Mouse (Mus musculus) heart, postnatal 25 days (tissue): Measurements from ENCODE around the gene Enpp5. TPM values are rescaled to one million over a fixed set of nuclear protein-coding genes. Genes with fewer than 3 reads are reported as not detected.

Source experiments
- DNase-seq: peaks from one replicate; pipeline ENCODE4 v3.0.0; 2022; ENCODE audit warnings: low spot score
- intact Hi-C: fragments of 180-260 bp; cut with DNase I; formaldehyde crosslinking; loops from one replicate; pipeline ENCODE4 v1.15.1; 2025
- total RNA-seq, 2 experiments: library from RNA; stranded (reverse); gene quantifications; 2 replicates each; pipeline ENCODE4 v1.2.3; 2021

Gene Enpp5
- total RNA-seq, 2 experiments from 2014 or later: 10.1 to 10.6 TPM

GRCm38 (mm10) chr17:44088226-44088625, 9.6 kb downstream of the Enpp5 start:
- intact Hi-C loops: no loop called here
- DNase-seq: no peak

DNA sequence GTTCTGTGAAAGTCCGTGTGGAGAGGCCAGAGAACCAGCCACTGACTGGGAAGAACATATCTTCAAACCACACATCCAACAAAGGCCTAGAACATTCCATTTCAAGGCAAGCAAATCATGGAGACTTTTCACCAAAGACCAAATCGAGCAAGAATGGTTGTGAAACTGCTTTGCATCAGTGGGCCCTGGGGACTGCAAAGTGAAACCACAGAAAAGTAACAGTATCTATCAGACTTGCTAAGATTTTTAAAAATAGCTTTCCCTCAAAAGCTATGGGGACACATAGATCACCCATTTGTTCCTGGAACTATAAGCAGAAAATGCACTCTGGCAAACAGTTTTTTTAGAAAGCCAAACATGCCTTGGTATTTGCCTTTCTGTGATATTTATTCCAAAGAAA, 12.3 kb downstream of the Enpp5 start:
- no peak for DNase-seq
- intact Hi-C loops: no loop called here

GRCm38 (mm10) chr17:44091512-44091911, 12.9 kb downstream of the Enpp5 start:
- intact Hi-C loops: no loop called here
- no peak for DNase-seq

DNA sequence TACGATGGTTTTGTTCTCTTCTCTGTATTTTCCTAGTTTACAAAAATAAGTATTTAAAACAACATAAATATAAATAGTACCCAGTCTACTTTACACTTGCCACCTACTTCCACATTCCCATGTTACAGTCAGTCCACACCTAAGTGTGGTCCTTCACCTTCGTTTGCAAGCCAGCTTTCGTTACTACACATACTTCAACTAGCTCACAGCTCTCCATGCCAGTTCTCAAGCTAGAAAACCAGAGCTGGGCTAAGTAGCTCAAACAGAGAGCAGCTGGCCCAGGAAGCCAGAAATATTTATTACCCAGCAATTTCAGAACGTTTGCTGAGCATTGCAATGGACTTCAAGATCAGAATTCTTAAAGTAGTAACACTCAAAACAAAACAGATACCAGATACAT, 21.9 kb downstream of the Enpp5 start:
- intact Hi-C loops: no loop called here
- DNase-seq: no peak

- no peak for DNase-seq
- intact Hi-C loops: no loop called here
These were observed 22.3 kb downstream of the Enpp5 start for GRCm38 (mm10) chr17:44100906-44101305.

DNA sequence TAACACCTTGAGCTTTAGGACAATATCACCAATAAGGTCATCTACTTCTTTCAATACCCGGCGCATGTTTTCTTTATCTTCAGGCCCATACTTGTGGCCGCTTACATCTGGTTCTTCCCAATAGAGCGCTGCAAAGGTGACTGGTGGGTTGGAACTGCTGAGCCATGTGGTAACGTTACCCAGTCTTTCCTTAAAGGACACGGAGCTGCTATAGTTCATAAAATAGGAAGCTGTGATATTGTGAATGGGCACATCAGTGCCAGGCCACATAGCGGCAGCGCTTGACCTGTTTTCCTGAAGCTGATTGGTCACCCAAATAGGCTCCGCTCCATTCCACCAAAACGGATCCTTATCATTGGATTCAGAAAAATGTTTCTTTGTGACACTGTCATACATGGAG, 23.3 kb downstream of the Enpp5 start:
- intact Hi-C loops: no loop called here
- DNase-seq: no peak

GRCm38 (mm10) chr17:44105287-44106138, 26.9 kb downstream of the Enpp5 start, which contains the start of gene Enpp4:
Gene Enpp4, minus strand, starts transcription at chr17:44105809.
- peak; percentile 84 for DNase-seq
- intact Hi-C loops: no loop called here

- intact Hi-C loops: no loop called here
- DNase-seq: no peak
These were observed 29.7 kb downstream of the Enpp5 start for GRCm38 (mm10) chr17:44108331-44108730.

- intact Hi-C loops: no loop called here
- DNase-seq: no peak
These were observed 38.0 kb downstream of the Enpp5 start for GRCm38 (mm10) chr17:44116584-44116983.

- intact Hi-C loops: no loop called here
- no peak for DNase-seq
These were observed 39.1 kb downstream of the Enpp5 start for GRCm38 (mm10) chr17:44117721-44118120.

- no peak for DNase-seq
- intact Hi-C loops: no loop called here
These were observed 39.6 kb downstream of the Enpp5 start for GRCm38 (mm10) chr17:44118231-44118630.

DNA sequence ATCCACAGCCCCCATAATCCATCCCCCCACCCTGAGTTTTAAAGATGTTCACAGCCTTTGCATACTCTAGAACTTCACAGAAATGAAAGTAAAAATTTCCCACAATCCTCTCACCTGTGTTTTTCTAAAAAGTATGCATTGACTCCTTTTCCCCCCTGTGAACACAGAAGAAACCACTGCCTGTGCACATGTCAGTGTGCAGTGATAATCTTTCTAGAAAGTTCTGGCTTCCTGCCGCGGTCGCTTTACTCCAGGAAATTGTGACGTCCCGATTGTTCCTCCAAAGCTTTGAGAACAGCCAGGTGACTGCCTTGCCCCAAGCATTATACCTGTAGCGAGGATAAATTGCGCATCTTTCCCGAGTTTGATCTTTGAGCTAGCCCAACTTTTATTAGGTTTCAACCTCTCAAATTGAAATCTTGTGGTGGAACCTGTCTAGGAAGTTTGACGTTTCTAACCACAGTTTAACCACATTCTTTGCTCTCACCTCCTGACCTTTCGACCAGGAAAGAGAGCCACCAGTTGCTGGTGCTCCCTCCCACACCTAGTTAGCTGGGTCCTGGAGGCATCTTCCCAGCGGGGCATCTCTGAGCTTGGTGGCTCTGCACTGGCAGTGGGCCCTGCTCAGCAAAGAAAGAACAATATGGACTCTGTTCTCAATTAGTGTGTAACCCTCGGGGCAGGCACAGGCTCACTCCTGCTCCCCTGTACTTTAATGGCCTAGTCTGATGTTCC, 42.9 kb downstream of the Enpp5 start:
- no peak for DNase-seq
- intact Hi-C loops: no loop called here

DNA sequence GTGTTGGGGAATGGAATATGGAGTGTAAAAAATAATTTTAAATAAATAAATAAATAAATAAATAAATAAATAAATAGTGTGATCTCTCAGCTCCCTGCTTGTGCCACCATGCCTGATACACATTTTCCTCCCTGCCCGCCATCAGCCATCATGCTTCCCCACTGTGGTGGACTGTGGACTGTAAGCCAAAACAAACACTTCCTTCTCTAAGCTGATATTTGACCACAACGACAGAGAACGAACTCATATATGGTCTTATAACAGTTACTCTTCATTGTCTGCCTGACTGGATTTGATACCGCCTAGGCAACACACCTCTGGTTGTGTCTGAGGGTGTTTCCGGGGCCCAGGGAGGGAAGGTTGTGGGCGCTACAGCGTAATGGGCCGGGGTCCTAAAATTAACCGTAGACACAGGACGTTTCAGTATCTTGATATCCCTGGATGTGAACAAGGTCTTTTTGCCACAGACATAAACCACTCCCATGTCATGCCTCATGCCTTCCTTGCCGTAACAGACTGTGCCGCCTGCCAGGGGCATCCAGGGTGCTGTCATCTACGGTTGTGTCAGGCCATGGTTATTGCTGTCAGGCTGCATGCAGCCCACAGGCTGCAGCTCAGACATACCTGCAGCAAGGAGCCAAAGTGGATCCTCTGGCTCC, 50.6 kb downstream of the Enpp5 start:
- intact Hi-C loops: loop anchor here (1.0 to 2.0 kb wide), 2 partner anchors 53 to 428 kb away; no protein-coding TSS in a partner anchor
- DNase-seq: no peak

- peak; percentile 20 for DNase-seq
- intact Hi-C loops: loop anchor here (2.0 to 5.0 kb wide), 2 partner anchors 248 to 328 kb away; partner anchors contain the start of gene Rcan2
These were observed 51.8 kb downstream of the Enpp5 start for GRCm38 (mm10) chr17:44130429-44130828.

GRCm38 (mm10) chr17:44134106-44134505, 55.5 kb downstream of the Enpp5 start:
- intact Hi-C loops: loop anchor here (5.0 kb wide), 1 partner anchor 332 kb away; the partner anchor contains the start of gene Rcan2
- DNase-seq: no peak

GRCm38 (mm10) chr17:44134545-44134944, 55.9 kb downstream of the Enpp5 start:
- intact Hi-C loops: loop anchor here (5.0 kb wide), 1 partner anchor 332 kb away; the partner anchor contains the start of gene Rcan2
- no peak for DNase-seq

- intact Hi-C loops: no loop called here
- no peak for DNase-seq
These were observed 57.4 kb downstream of the Enpp5 start for GRCm38 (mm10) chr17:44136018-44136417.
